Mouse (Mus musculus) liver, embryonic 14.5 days (tissue): ENCODE results near the gene Spata13.

ENCODE experiments used
- CTCF ChIP-seq: IDR thresholded peaks from 2 replicates; pipeline ENCODE4 v1.5.1; 2016; ENCODE audit warnings: antibody characterized with exemption, low read depth, control low read depth
- EP300 ChIP-seq: IDR thresholded peaks from 2 replicates; pipeline ENCODE4 v1.6.1; 2016; ENCODE audit warnings: antibody characterized with exemption, low read depth

GRCm38 (mm10) chr14:60661281-60661680 lies 27.5 kb downstream of the Spata13 start:
- TF ChIP-seq CTCF (no peak), EP300 (no peak)
